Mouse (Mus musculus) neural tube, embryonic 15.5 days (tissue): ENCODE results near the gene Rnaseh2b. TPM values are rescaled to one million over a fixed set of nuclear protein-coding genes. Genes with fewer than 3 reads are reported as not detected.

Experiments
- ATAC-seq: fragments of 200-750 bp; cut with Nextera tagmentation; 2 replicates; pipeline ENCODE4 v1.8.0; 2017; ENCODE audit warnings: mild to moderate bottlenecking, moderate TSS enrichment, moderate library complexity; ENCODE audit not compliant: low FRiP score
- H3K27ac ChIP-seq: fragments of 300-500 bp; sonication (generic); replicated peaks from 2 replicates; pipeline ENCODE4 v1.5.1; 2015; ENCODE audit warnings: mild to moderate bottlenecking, inconsistent platforms
- H3K27me3 ChIP-seq: fragments of 300-500 bp; sonication (generic); replicated peaks from 2 replicates; pipeline ENCODE4 v1.6.1; 2015; ENCODE audit warnings: inconsistent platforms
- H3K36me3 ChIP-seq: fragments of 300-500 bp; sonication (generic); 2 replicates; pipeline ENCODE4 v1.6.1; 2015; ENCODE audit warnings: inconsistent platforms
- H3K4me1 ChIP-seq: fragments of 300-500 bp; sonication (generic); 2 replicates; pipeline ENCODE4 v1.6.1; 2015; ENCODE audit warnings: inconsistent platforms
- H3K4me2 ChIP-seq: fragments of 300-500 bp; sonication (generic); 2 replicates; pipeline ENCODE4 v1.6.1; 2015; ENCODE audit warnings: inconsistent platforms, mild to moderate bottlenecking, moderate library complexity
- H3K4me3 ChIP-seq: fragments of 300-500 bp; sonication (generic); replicated peaks from 2 replicates; pipeline ENCODE4 v1.5.1; 2015; ENCODE audit warnings: mild to moderate bottlenecking, inconsistent platforms
- H3K9ac ChIP-seq: fragments of 300-500 bp; sonication (generic); replicated peaks from 2 replicates; pipeline ENCODE4 v1.6.1; 2015; ENCODE audit warnings: mild to moderate bottlenecking, inconsistent platforms
- H3K9me3 ChIP-seq: fragments of 300-500 bp; sonication (generic); replicated peaks from 2 replicates; pipeline ENCODE4 v1.6.1; 2016; ENCODE audit warnings: inconsistent platforms
- WGBS: fragments of 180-500 bp; shearing (Covaris S2); methylation state at CpG from one replicate; pipeline ENCODE4 v1.1.7; 2015; ENCODE audit warnings: mixed read lengths; 5-methylcytosine and 5-hydroxymethylcytosine counted together
- polyA plus RNA-seq: library from polyadenylated mRNA; unstranded; fragments of >200 nt; fragmentation: Nextera tagmentation; extraction: Ambion mirVana; gene quantifications from 2 replicates; pipeline ENCODE4 v1.2.1, GENCODE M21; 2015

Gene Rnaseh2b
- polyA plus RNA-seq = 25.8 and 37.8 TPM in 2 replicates

DNA sequence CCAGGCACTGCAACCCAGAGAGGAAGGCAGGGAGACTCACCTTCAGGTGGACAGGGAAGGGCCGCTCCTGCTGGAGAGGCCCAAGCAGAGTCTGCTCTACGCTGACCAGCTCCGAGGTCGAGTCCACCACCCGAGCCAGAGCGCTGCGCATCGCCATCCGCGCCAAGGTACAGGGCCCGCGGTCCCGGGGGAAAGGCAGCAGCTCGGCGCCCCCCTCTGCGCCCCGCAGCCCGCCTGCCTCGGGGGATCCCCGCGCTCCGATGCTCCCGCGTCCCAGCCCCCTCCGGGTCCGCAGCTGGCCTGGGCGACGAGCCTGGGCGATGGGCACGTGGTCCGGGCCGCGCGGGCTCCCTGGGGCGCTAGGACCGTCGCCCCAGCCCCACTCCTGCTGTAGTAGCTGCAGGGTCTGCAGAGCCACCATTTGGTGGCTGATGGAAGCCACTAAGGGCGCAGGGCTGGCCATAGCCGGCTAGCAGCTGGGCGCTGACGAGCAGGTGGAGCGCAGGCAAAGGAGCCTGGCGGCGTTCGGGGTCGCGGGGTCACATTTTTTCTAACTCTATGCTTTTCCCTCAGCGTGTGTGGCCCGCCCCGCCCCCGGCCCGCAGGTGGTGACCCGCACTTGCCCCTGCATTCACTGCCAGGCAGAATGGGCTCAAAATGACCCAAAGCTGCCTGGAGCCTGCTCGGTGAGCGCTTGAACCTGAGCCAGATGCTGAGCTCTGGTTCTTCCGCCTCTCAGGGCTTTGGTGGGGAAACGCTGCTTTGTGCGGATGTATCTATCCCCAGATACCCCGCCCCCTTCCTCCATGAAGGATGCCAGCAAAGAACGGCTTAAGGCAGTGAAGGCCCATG lies at the start of gene Rnaseh2b, which contains the start of gene Dleu7:
Gene Rnaseh2b, plus strand, starts transcription at position 102 of the 852 bp plus-strand sequence.
Gene Dleu7, minus strand, starts transcription at position 560 of the 852 bp plus-strand sequence.
- Histone ChIP-seq H3K4me3 (peak within 1 kb of the TSS; percentile 62), H3K9ac (peak within 1 kb of the TSS; percentile 69), H3K36me3 (no peaks in the 10 kb centered on the region), H3K4me2 (peak within 1 kb of the TSS; percentile 99), H3K9me3 (no peaks in the 10 kb centered on the region), H3K27ac (peak within 1 kb of the TSS; percentile 66), H3K4me1 (peaks cover 21% of the 10 kb centered on the region), H3K27me3 (no peaks in the 10 kb centered on the region)
- 1% methylated on average over 54 of the region's 60 CpGs for WGBS
- ATAC-seq = peak; percentile 86

DNA sequence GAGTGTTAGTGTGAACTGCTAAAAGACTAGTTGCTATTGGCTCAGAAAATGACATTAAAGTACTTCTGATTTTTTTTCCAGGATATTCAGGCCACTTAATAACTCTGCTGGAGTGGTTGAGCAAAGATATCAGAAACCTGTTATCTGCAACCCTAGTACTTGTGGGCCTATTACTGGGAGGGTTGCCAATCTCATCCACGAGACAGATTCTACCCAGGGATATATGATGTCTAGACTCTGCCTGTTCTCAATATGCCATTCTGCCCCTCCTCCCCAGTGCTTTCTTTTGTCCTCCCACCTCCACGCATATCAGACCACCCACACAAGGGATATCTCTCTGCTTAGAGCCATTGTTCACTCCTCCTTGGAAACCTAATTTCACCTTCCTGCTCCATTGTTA lies 48.9 kb upstream of the Rnaseh2b start:
- ATAC-seq = no peak
- 70% methylated on average over 2 of the region's 2 CpGs for WGBS
- Histone ChIP-seq H3K27ac (no peak overlapping the region), H3K9me3 (no peaks in the 10 kb centered on the region), H3K4me3 (no peak overlapping the region), H3K27me3 (no peaks in the 10 kb centered on the region), H3K9ac (no peak overlapping the region), H3K4me2 (no peak overlapping the region), H3K4me1 (no peaks in the 10 kb centered on the region), H3K36me3 (no peaks in the 10 kb centered on the region)

DNA sequence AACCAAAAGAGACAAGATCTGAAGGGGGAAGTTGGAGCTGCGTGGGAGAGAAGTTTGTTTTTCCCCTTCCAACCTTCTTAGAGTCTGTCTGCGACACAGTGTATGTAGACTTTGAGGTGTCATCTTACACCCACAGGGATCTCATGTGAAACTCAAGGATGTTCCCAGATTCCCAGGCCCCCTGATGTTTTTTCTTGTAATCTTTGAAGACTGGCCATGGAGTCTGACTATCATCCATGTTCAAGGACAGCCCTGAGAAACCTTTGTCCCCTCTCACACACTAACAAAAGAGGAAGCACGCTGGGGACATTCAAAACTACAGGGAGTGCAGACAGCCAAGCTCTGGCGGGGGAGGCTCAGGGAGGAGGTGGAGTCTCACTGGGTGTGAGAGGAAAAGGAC lies 46.8 kb upstream of the Rnaseh2b start:
- no peak for ATAC-seq
- WGBS = 37% methylated on average over 4 of the region's 4 CpGs

DNA sequence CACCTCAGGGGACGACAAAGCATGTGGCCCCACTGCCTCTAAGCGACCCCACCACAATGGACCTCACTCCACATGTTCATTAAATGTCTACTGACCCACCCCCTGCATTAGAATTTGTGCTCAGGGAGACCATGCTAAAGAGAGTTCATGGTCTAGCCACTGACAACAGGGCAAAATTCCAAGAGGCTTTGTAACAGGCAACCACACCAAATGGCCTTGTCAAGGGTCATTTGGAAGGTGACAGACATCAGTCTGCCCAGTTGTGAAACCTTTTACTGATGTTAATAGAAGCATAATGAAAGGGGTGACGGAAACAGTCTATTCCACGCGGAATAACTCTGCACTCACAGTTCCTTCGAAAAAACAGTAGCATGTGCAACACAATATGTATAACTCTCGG lies 44.0 kb upstream of the Rnaseh2b start:
- no peaks in the 10 kb centered on the region for H3K27me3 ChIP-seq
- no peak overlapping the region for H3K4me3 ChIP-seq
- no peak for ATAC-seq
- no peak overlapping the region for H3K27ac ChIP-seq
- H3K9me3 ChIP-seq = no peaks in the 10 kb centered on the region
- WGBS = 75% methylated on average over 7 of the region's 7 CpGs
- H3K4me1 ChIP-seq = no peaks in the 10 kb centered on the region
- H3K36me3 ChIP-seq = no peaks in the 10 kb centered on the region
- no peak overlapping the region for H3K9ac ChIP-seq
- H3K4me2 ChIP-seq = no peak overlapping the region

More for the DNA sequence above, 46.8 kb upstream of the Rnaseh2b start:
- Histone ChIP-seq H3K27ac (no peak overlapping the region), H3K9ac (no peak overlapping the region), H3K27me3 (no peaks in the 10 kb centered on the region), H3K9me3 (no peaks in the 10 kb centered on the region), H3K4me2 (no peak overlapping the region), H3K4me1 (no peaks in the 10 kb centered on the region), H3K36me3 (no peaks in the 10 kb centered on the region), H3K4me3 (no peak overlapping the region)

DNA sequence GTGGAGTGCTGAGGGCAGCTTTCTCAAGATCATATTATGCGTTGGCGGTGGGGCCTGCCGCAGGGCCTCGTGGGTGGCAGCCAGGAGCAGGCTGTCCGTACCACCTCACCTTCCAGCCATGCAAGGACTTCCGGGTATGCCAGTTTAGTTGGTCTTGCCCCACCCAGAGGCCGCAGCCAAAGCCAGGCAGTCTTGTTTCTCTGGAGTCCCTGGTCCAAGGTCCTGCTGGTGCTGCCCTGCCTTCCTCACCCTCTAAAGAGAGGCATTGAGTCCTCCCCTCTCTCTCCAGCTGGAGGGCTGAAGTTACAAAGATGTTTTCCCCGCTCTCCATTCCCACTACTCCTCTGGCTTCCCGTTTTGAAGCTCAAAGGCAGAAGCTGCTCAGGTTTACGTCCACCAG lies 43.6 kb upstream of the Rnaseh2b start:
- H3K4me2 ChIP-seq = no peak overlapping the region
- H3K36me3 ChIP-seq = no peaks in the 10 kb centered on the region
- H3K4me1 ChIP-seq = no peaks in the 10 kb centered on the region
- H3K4me3 ChIP-seq = no peak overlapping the region
- 89% methylated on average over 10 of the region's 10 CpGs for WGBS
- no peaks in the 10 kb centered on the region for H3K27me3 ChIP-seq
- ATAC-seq = no peak
- H3K9ac ChIP-seq = no peak overlapping the region
- no peaks in the 10 kb centered on the region for H3K9me3 ChIP-seq
- no peak overlapping the region for H3K27ac ChIP-seq

DNA sequence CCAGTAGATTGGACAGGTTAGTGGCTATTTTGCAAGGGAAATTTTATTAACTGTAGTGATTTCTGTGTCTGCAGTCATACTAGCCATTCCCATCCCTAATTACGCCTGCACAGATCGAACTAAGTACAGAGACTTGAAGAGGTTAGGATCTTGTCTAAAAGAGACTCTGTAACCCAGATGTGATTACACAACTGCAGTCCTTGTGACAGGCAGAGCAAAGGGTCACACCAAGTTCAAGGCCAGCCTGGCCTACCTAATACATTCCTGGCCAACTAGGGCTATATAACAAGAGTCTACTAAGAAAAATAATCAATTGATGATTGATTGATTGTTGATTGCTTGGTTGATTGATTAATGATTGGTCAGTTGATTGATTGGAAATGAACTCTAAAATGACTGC lies 43.1 kb upstream of the Rnaseh2b start:
- Histone ChIP-seq H3K4me2 (no peak overlapping the region), H3K27me3 (no peaks in the 10 kb centered on the region), H3K4me3 (no peak overlapping the region), H3K9me3 (no peaks in the 10 kb centered on the region), H3K27ac (no peak overlapping the region), H3K4me1 (no peaks in the 10 kb centered on the region), H3K9ac (no peak overlapping the region), H3K36me3 (no peaks in the 10 kb centered on the region)
- ATAC-seq = no peak
- WGBS = 97% methylated on average over 2 of the region's 2 CpGs

DNA sequence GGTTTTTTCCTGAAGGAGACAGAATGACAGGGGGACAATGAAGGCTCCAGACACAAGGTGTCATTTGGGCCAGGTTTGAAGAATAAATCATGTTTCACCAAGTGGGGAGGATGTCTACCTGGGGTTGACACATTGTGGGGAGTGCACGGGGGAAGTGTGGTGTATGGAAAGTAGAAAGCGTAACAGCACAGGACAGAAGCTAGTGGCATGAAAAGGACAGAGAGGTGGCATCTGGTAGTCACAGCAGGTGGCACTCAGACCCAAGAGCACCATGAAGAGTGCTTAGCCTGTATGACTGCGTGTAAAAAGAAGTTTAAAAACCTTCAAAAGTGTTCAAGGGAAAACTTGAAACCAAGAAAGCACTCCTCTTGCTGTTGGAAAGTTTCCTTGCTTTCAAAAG lies 42.3 kb upstream of the Rnaseh2b start:
- WGBS = 60% methylated on average over 3 of the region's 3 CpGs
- Histone ChIP-seq H3K9me3 (no peaks in the 10 kb centered on the region), H3K9ac (no peak overlapping the region), H3K27ac (no peak overlapping the region), H3K27me3 (no peaks in the 10 kb centered on the region), H3K4me3 (no peak overlapping the region), H3K36me3 (no peaks in the 10 kb centered on the region), H3K4me2 (no peak overlapping the region), H3K4me1 (no peaks in the 10 kb centered on the region)
- no peak for ATAC-seq

DNA sequence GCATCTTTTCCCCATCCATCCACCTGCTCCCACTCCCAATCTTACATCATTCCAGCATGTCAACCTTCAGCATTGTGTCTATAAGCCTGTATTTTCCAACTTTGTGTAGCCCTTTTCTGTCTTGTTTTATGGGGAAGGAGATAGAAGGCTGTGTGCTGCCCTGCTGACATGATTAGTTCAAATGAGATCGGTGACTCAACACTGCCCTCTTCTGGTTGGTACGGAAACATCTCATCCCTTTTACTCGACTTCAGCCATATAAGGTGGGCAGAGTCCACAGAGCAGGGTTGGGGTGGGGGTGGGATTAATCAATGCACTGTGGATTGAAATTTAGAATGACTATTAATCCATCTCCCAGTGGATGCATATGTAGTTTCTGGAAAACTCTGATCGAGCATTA lies 40.4 kb upstream of the Rnaseh2b start:
- Histone ChIP-seq H3K4me2 (no peak overlapping the region), H3K27me3 (no peaks in the 10 kb centered on the region), H3K4me1 (no peaks in the 10 kb centered on the region), H3K9me3 (no peaks in the 10 kb centered on the region), H3K9ac (no peak overlapping the region), H3K4me3 (no peak overlapping the region), H3K27ac (no peak overlapping the region), H3K36me3 (no peaks in the 10 kb centered on the region)
- peak; percentile 73 for ATAC-seq
- WGBS = 10% methylated on average over 4 of the region's 4 CpGs

DNA sequence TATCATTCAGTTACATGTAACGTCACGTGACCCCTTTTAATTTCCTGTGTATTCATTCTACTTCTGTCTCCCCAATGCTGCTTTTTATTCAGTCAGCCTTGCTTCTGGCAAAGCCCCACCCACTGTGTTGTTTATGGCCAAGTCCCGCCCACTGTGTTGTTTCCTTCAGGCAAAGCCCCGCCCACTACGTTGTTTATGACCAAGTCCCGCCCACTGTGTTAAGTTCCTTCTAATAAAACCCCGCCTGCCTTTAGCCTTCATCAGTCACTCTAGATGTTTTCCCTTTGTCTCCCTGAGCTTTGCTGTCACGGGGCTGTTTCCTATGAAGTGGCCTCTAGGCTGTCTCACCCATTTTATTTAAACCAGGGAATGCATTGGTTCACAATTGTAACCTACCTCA lies 38.0 kb upstream of the Rnaseh2b start:
- no peak for ATAC-seq
- WGBS = 12% methylated on average over 8 of the region's 8 CpGs
- Histone ChIP-seq H3K4me2 (peak overlapping the region; percentile 25), H3K27me3 (no peaks in the 10 kb centered on the region), H3K27ac (no peak overlapping the region), H3K9ac (no peak overlapping the region), H3K4me1 (no peaks in the 10 kb centered on the region), H3K9me3 (no peaks in the 10 kb centered on the region), H3K36me3 (no peaks in the 10 kb centered on the region), H3K4me3 (no peak overlapping the region)

DNA sequence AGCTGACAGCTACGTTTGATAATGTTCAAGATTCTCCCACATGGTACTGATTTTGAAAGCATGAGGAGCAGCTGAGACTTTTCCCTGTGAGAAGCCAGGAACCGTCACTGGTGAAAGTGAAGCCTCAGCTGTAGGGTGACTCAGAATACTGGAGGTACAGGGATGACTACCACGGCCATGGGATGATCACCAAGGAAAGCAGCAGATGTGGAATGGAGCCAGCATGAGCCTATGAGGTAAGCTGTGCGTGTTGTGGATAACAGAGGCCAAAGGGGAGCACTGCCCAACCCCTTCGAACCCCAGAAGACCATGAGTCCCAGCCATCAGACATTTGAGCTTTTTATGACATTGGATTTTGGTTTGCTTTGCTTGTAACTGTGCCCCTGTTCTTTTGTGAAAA lies 36.3 kb upstream of the Rnaseh2b start:
- Histone ChIP-seq H3K36me3 (no peaks in the 10 kb centered on the region), H3K27ac (no peak overlapping the region), H3K4me1 (no peaks in the 10 kb centered on the region), H3K4me3 (no peak overlapping the region), H3K27me3 (no peaks in the 10 kb centered on the region), H3K4me2 (no peak overlapping the region), H3K9ac (no peak overlapping the region), H3K9me3 (no peaks in the 10 kb centered on the region)
- 90% methylated on average over 5 of the region's 5 CpGs for WGBS
- no peak for ATAC-seq

DNA sequence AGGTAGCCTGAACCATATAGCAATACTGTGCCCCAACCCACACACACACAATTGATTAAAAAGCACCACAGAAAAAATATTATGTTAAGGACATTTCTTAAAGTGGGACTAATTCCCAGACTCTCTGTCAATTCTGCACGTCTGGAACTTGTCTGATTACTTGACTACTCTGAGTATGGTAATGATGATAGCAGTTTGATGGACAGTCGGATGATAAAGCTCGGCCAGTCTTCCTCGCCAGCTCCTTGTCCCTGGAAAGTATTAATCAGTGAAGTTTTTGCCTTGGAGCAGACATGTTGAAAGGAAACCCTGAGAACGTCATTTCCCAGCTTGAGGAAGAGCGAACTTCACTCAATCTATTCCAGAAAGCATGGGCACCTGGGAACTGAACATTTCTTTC lies 34.3 kb upstream of the Rnaseh2b start:
- H3K4me3 ChIP-seq = no peak overlapping the region
- H3K9me3 ChIP-seq = no peaks in the 10 kb centered on the region
- H3K9ac ChIP-seq = no peak overlapping the region
- no peaks in the 10 kb centered on the region for H3K27me3 ChIP-seq
- no peak for ATAC-seq
- no peaks in the 10 kb centered on the region for H3K4me1 ChIP-seq
- no peak overlapping the region for H3K27ac ChIP-seq
- WGBS = 79% methylated on average over 6 of the region's 6 CpGs
- H3K36me3 ChIP-seq = no peaks in the 10 kb centered on the region
- no peak overlapping the region for H3K4me2 ChIP-seq

DNA sequence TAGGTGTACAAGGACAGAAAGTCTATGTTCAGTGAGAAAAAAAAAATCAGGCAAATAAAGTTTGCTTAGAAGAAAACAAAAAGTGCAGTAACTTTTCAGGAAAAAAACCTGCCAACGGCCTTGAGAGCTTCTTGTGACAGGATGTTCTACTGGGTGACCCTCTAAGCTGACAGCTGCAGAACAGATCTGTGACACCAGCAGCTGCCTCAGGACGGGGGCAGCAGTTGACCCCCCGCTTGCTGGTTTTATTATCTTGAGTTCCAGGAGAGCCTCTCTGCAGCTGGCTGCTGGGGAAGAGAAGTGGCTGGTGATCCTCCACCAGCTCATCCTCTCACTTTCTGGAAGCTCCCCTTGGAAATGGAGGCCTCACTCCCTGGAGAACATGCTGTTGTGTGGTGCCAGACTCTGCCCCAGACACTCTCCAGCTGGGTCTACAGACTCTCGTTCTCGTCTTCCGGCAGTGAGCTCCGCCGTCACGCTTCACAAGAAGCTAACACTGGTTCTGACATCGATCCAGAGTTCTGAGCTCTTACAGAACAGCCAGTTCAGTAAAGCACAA lies 33.3 kb upstream of the Rnaseh2b start:
- Histone ChIP-seq H3K27me3 (no peaks in the 10 kb centered on the region), H3K4me3 (no peak overlapping the region), H3K27ac (no peak overlapping the region), H3K36me3 (no peaks in the 10 kb centered on the region), H3K4me1 (no peaks in the 10 kb centered on the region), H3K9me3 (no peaks in the 10 kb centered on the region), H3K9ac (no peak overlapping the region), H3K4me2 (no peak overlapping the region)
- ATAC-seq = no peak
- 57% methylated on average over 10 of the region's 10 CpGs for WGBS
